Mouse (Mus musculus): ENCODE measurements around the gene Wdr35. TPM values are rescaled to one million over a fixed set of nuclear protein-coding genes. Genes with fewer than 3 reads are reported as not detected.
"Not testable (repeated sequence)": the region's sequence is repeated elsewhere in the genome, so short reads cannot be mapped to it uniquely, and the experiment has no call there.

Gene Wdr35
- polyA plus RNA-seq, 1 experiment from 2014 or later, result 22.1 TPM

- no peak for ATAC-seq (ENCODE audit: low read depth)
- no peak overlapping the region for H3K27ac ChIP-seq (ENCODE audit: low read length)
- no peak overlapping the region for H3K4me2 ChIP-seq (ENCODE audit: low read depth, low read length)
- H3K36me3 ChIP-seq (ENCODE audit: control insufficient read depth, insufficient read depth, low read length), result peaks cover 2% of the 10 kb centered on the region; the same call in 1 of the 2 replicates
- H3K9ac ChIP-seq (ENCODE audit: low read length), result no peak overlapping the region
- H3K27me3 ChIP-seq (ENCODE audit: control insufficient read depth, insufficient read depth, low read depth, low read length), result no peaks in the 10 kb centered on the region
- H3K4me1 ChIP-seq (replicated peaks; ENCODE audit: control insufficient read depth, insufficient read depth, low read length), result no peaks in the 10 kb centered on the region
- 89% methylated on average over 14 of the region's 14 CpGs for WGBS
- no peaks in the 10 kb centered on the region for H3K9me3 ChIP-seq (ENCODE audit: control insufficient read depth, low read length)
- H3K4me3 ChIP-seq (ENCODE audit: low read length), result no peak overlapping the region
Measured at GRCm38 (mm10) chr12:9024071-9024470, 50.4 kb downstream of the Wdr35 start.

GRCm38 (mm10) chr12:9024736-9025135 is 51.0 kb downstream of the Wdr35 start:
- H3K4me2 ChIP-seq (ENCODE audit: low read depth, low read length), result no peak overlapping the region
- H3K27me3 ChIP-seq (ENCODE audit: control insufficient read depth, insufficient read depth, low read depth, low read length), result no peaks in the 10 kb centered on the region
- H3K4me3 ChIP-seq (ENCODE audit: low read length), result no peak overlapping the region
- peaks cover 2% of the 10 kb centered on the region; the same call in 1 of the 2 replicates for H3K36me3 ChIP-seq (ENCODE audit: control insufficient read depth, insufficient read depth, low read length)
- 75% methylated on average over 13 of the region's 13 CpGs for WGBS
- no peaks in the 10 kb centered on the region for H3K4me1 ChIP-seq (replicated peaks; ENCODE audit: control insufficient read depth, insufficient read depth, low read length)
- ATAC-seq (ENCODE audit: low read depth), result no peak
- H3K27ac ChIP-seq (ENCODE audit: low read length), result no peak overlapping the region
- no peaks in the 10 kb centered on the region for H3K9me3 ChIP-seq (ENCODE audit: control insufficient read depth, low read length)
- no peak overlapping the region for H3K9ac ChIP-seq (ENCODE audit: low read length)

GRCm38 (mm10) chr12:9026843-9027242 is 53.2 kb downstream of the Wdr35 start:
- Histone ChIP-seq H3K4me2 (ENCODE audit: low read depth, low read length) (no peak overlapping the region), H3K27ac (ENCODE audit: low read length) (no peak overlapping the region), H3K36me3 (ENCODE audit: control insufficient read depth, insufficient read depth, low read length) (peaks cover 2% of the 10 kb centered on the region; the same call in 1 of the 2 replicates), H3K27me3 (ENCODE audit: control insufficient read depth, insufficient read depth, low read depth, low read length) (no peaks in the 10 kb centered on the region), H3K4me3 (ENCODE audit: low read length) (no peak overlapping the region), H3K4me1 (replicated peaks; ENCODE audit: control insufficient read depth, insufficient read depth, low read length) (peaks cover 4% of the 10 kb centered on the region; the same call in 1 of the 2 replicates), H3K9me3 (ENCODE audit: control insufficient read depth, low read length) (no peaks in the 10 kb centered on the region), H3K9ac (ENCODE audit: low read length) (no peak overlapping the region)
- ATAC-seq (ENCODE audit: low read depth), result no peak

DNA sequence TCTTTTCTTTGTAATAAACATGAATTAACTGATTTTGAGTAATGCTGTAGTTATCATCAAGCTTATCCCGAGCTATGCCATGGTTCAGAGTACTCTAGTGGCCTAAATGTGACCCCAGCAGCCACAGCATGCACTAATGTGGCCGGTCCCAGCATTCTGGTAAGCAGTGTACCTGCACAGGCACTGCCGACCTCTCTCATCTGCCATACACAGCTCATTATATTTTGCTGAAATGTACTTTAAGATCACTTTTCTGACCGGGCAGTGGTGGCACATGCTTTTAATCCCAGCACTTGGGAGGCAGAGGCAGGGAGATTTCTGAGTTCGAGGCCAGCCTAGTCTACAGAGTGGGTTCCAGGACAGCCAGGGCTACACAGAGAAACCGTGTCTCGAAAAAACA is 55.1 kb downstream of the Wdr35 start:
- H3K4me3 ChIP-seq (ENCODE audit: low read length); H3K4me2 ChIP-seq (ENCODE audit: low read depth, low read length); H3K9me3 ChIP-seq (ENCODE audit: control insufficient read depth, low read length); H3K9ac ChIP-seq (ENCODE audit: low read length); ATAC-seq (ENCODE audit: low read depth); H3K4me1 ChIP-seq (replicated peaks; ENCODE audit: control insufficient read depth, insufficient read depth, low read length); H3K27me3 ChIP-seq (ENCODE audit: control insufficient read depth, insufficient read depth, low read depth, low read length); H3K27ac ChIP-seq (ENCODE audit: low read length); H3K36me3 ChIP-seq (ENCODE audit: control insufficient read depth, insufficient read depth, low read length): not testable (repeated sequence)
- WGBS, result 83% methylated on average over 7 of the region's 7 CpGs

DNA sequence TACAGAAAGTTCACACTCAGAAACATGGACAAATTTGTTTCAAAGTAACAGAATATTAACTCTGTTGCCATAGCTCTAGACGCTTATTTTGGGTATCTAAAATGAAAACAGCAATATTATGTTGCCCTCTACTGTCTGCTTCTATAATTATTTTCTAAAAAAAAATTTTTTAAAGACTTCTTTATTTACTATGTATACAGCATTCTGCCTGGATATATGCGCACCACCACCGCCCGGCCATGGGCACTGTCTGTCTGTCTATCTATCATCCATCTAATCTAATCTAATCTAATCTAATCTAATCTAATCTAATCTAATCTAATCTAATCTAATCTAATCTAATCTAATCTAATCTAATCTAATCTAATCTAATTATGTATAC is 55.8 kb downstream of the Wdr35 start:
- Histone ChIP-seq H3K9ac (ENCODE audit: low read length) (peak overlapping the region; percentile 95), H3K4me2 (ENCODE audit: low read depth, low read length) (peak overlapping the region; percentile 71), H3K9me3 (ENCODE audit: control insufficient read depth, low read length) (no peaks in the 10 kb centered on the region), H3K4me3 (ENCODE audit: low read length) (peak overlapping the region; percentile 78), H3K4me1 (replicated peaks; ENCODE audit: control insufficient read depth, insufficient read depth, low read length) (peaks cover 4% of the 10 kb centered on the region; the same call in 1 of the 2 replicates), H3K36me3 (ENCODE audit: control insufficient read depth, insufficient read depth, low read length) (peaks cover 2% of the 10 kb centered on the region; the same call in 1 of the 2 replicates), H3K27me3 (ENCODE audit: control insufficient read depth, insufficient read depth, low read depth, low read length) (no peaks in the 10 kb centered on the region), H3K27ac (ENCODE audit: low read length) (peak overlapping the region; percentile 100)
- 31% methylated on average over 4 of the region's 4 CpGs for WGBS
- peak; percentile 46 for ATAC-seq (ENCODE audit: low read depth)

GRCm38 (mm10) chr12:9029888-9030723 is 56.4 kb downstream of the Wdr35 start, which contains the start of gene Ttc32:
Ttc32 (plus strand) TSS chr12:9029997.
- under 1% methylated on average over 69 of the region's 69 CpGs for WGBS
- Histone ChIP-seq H3K27ac (ENCODE audit: low read length) (peak within 1 kb of the TSS; percentile 100), H3K36me3 (ENCODE audit: control insufficient read depth, insufficient read depth, low read length) (peaks cover 2% of the 10 kb centered on the region; the same call in 1 of the 2 replicates), H3K9me3 (ENCODE audit: control insufficient read depth, low read length) (no peaks in the 10 kb centered on the region), H3K4me3 (ENCODE audit: low read length) (peak within 1 kb of the TSS; percentile 78), H3K9ac (ENCODE audit: low read length) (peak within 1 kb of the TSS; percentile 95), H3K4me2 (ENCODE audit: low read depth, low read length) (peak within 1 kb of the TSS; percentile 71), H3K27me3 (ENCODE audit: control insufficient read depth, insufficient read depth, low read depth, low read length) (no peaks in the 10 kb centered on the region), H3K4me1 (replicated peaks; ENCODE audit: control insufficient read depth, insufficient read depth, low read length) (peaks cover 4% of the 10 kb centered on the region; the same call in 1 of the 2 replicates)
- ATAC-seq (ENCODE audit: low read depth), result peak; percentile 95

- Histone ChIP-seq H3K4me3 (ENCODE audit: low read length) (peak overlapping the region; percentile 78), H3K36me3 (ENCODE audit: control insufficient read depth, insufficient read depth, low read length) (peaks cover 2% of the 10 kb centered on the region; the same call in 1 of the 2 replicates), H3K27ac (ENCODE audit: low read length) (peak overlapping the region; percentile 100; the same call in 1 of the 2 replicates), H3K9ac (ENCODE audit: low read length) (peak overlapping the region; percentile 95), H3K4me2 (ENCODE audit: low read depth, low read length) (peak overlapping the region; percentile 71), H3K9me3 (ENCODE audit: control insufficient read depth, low read length) (no peaks in the 10 kb centered on the region), H3K27me3 (ENCODE audit: control insufficient read depth, insufficient read depth, low read depth, low read length) (no peaks in the 10 kb centered on the region), H3K4me1 (replicated peaks; ENCODE audit: control insufficient read depth, insufficient read depth, low read length) (peaks cover 4% of the 10 kb centered on the region; the same call in 1 of the 2 replicates)
- WGBS, result 48% methylated on average over 8 of the region's 8 CpGs
- ATAC-seq (ENCODE audit: low read depth), result no peak
Measured at GRCm38 (mm10) chr12:9031166-9031565, 57.5 kb downstream of the Wdr35 start.

DNA sequence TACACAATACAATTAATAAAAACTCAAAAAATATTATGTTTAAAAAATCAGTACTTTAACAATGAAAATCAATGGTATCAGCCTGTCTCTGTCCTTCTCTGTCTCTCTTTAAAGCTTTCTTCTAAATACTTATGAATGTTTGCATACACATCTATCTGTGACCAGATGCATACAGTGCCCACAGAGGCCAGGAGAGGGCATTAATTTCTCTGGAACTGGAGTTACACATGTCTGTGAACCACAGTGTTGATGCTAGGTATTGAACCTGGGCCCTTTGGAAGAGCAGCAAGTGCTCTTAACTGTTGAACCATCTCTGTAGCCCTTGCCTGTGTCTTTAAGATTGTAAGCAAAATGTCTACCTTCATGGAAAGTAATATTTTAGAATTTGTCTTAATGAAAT is 59.4 kb downstream of the Wdr35 start:
- Histone ChIP-seq H3K27me3 (ENCODE audit: control insufficient read depth, insufficient read depth, low read depth, low read length) (no peaks in the 10 kb centered on the region), H3K4me2 (ENCODE audit: low read depth, low read length) (no peak overlapping the region), H3K9me3 (ENCODE audit: control insufficient read depth, low read length) (no peaks in the 10 kb centered on the region), H3K4me1 (replicated peaks; ENCODE audit: control insufficient read depth, insufficient read depth, low read length) (peaks cover 4% of the 10 kb centered on the region; the same call in 1 of the 2 replicates), H3K36me3 (ENCODE audit: control insufficient read depth, insufficient read depth, low read length) (no peaks in the 10 kb centered on the region; the same call in 1 of the 2 replicates), H3K27ac (ENCODE audit: low read length) (no peak overlapping the region), H3K4me3 (ENCODE audit: low read length) (no peak overlapping the region), H3K9ac (ENCODE audit: low read length) (no peak overlapping the region)
- no peak for ATAC-seq (ENCODE audit: low read depth)

DNA sequence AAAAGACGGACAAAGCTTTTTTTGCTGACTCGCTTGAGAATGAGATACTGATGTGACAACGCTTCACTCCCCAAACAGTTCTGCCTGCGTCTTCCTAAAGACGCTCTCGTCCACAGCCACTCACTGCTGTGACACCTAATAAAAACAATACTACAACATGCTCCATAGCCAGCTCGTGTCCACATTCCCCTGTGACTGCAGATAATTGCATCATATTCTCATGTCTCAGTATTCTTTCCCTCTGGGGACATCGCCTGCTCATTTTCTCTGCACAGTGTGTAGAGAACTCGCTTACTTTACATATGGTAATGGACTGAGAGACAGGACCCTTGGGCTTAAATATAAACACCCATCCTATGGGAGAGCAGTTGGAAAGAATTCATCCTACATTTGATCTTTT is 62.7 kb downstream of the Wdr35 start:
- Histone ChIP-seq H3K27me3 (ENCODE audit: control insufficient read depth, insufficient read depth, low read depth, low read length) (no peaks in the 10 kb centered on the region), H3K4me1 (replicated peaks; ENCODE audit: control insufficient read depth, insufficient read depth, low read length) (no peaks in the 10 kb centered on the region), H3K27ac (ENCODE audit: low read length) (no peak overlapping the region), H3K36me3 (ENCODE audit: control insufficient read depth, insufficient read depth, low read length) (no peaks in the 10 kb centered on the region), H3K9ac (ENCODE audit: low read length) (no peak overlapping the region), H3K4me2 (ENCODE audit: low read depth, low read length) (no peak overlapping the region; the same call in 1 of the 2 replicates), H3K4me3 (ENCODE audit: low read length) (no peak overlapping the region), H3K9me3 (ENCODE audit: control insufficient read depth, low read length) (no peaks in the 10 kb centered on the region)
- 52% methylated on average over 9 of the region's 9 CpGs for WGBS
- ATAC-seq (ENCODE audit: low read depth), result peak; percentile 87
